Comparison of ENCODE assay signal across 8 mouse cellular contexts in genomic region chr10:69211976-69212375, GRCm38 (mm10). TPM values are rescaled to one million over a fixed set of nuclear protein-coding genes. Genes with fewer than 3 reads are reported as not detected.
DNase-seq lines count a peak whose midpoint lies in the region; ATAC-seq and TF ChIP-seq lines count a peak whose summit lies in the region.

No protein-coding gene starts in this region.

- 4% methylated on average over 14 of the region's 14 CpGs for WGBS in lung, embryonic 14.5 days

- H3K4me3 ChIP-seq in lung, embryonic 14.5 days (ENCODE audit: low read depth, low read length) = peak overlapping the region; percentile 61

- H3K36me3 ChIP-seq in lung, embryonic 14.5 days (ENCODE audit: insufficient read depth) = peaks cover 10% of the 10 kb centered on the region; the same call in 1 of the 2 replicates

- 0 out of 2 replicates have a peak, but pooled peaks have one; percentile 9 for ATAC-seq in lung, embryonic 14.5 days (ENCODE audit: insufficient read depth)
- peak; percentile 26; the same call in 1 of the 2 replicates for ATAC-seq in neutrophil, adult 5-6 weeks (ENCODE audit: extremely low read depth, insufficient number of reproducible peaks, low FRiP score, poor library complexity, severe bottlenecking)
- no peak for ATAC-seq in CD4-positive, CD25-positive, alpha-beta regulatory T cell, adult 4 months

- H3K4me2 ChIP-seq in lung, embryonic 14.5 days = peak overlapping the region; percentile 90

- peak overlapping the region; percentile 73 for H3K9ac ChIP-seq in lung, embryonic 14.5 days

- no peaks in the 10 kb centered on the region; the same call in 1 of the 2 replicates for H3K4me1 ChIP-seq in lung, embryonic 14.5 days (ENCODE audit: insufficient read depth)

- peak; percentile 26 to 36 for DNase-seq in layer of hippocampus, postnatal 14 days (ENCODE audit: low spot score in 2 of 2)
- DNase-seq in layer of hippocampus, adult 9-10 months (ENCODE audit: low spot score) = no peak
- peak; percentile 75 for DNase-seq in embryo, embryonic 10.5 days (ENCODE audit: low spot score)
- DNase-seq in heart, adult 9 months (ENCODE audit: low spot score in 2 of 2) = peak; percentile 56 to 58
- DNase-seq in kidney, adult 9 months = peak; percentile 56
- peak; percentile 70 for DNase-seq in lung, embryonic 14.5 days

- H3K27ac ChIP-seq in lung, embryonic 14.5 days (ENCODE audit: low read depth) = peak overlapping the region; percentile 100

- no peaks in the 10 kb centered on the region for H3K9me3 ChIP-seq in lung, embryonic 14.5 days (ENCODE audit: low read depth, low read length)

- H3K27me3 ChIP-seq in lung, embryonic 14.5 days (ENCODE audit: insufficient read depth, low read length) = no peaks in the 10 kb centered on the region

- TF ChIP-seq CTCF in lung, embryonic 14.5 days (IDR thresholded peaks at IDR 0.05; ENCODE audit: low read depth) = no peak

RNA-seq across cellular contexts. Expression of gene A930033H14Rik, which starts 0.9 kb away (rescaled TPM):
- 1 to 10 TPM; 3.8 to 4.7 TPM for total RNA-seq in layer of hippocampus, postnatal 14 days (2021)
- polyA plus RNA-seq in lung, embryonic 14.5 days (2014; fragmentation: Nextera tagmentation; extraction: Ambion mirVana) = 1.8 and 1.9 TPM in 2 replicates
- total RNA-seq in neutrophil, adult 5-6 weeks (2017) = not detected in 2 replicates
- polyA plus RNA-seq in CD4-positive, CD25-positive, alpha-beta regulatory T cell, adult 4 months (2017; shearing (Covaris generic)) = not detected
